Mouse (Mus musculus) heart, postnatal 10 days (tissue): ENCODE data around the gene Prss27. TPM values are rescaled to one million over a fixed set of nuclear protein-coding genes. Genes with fewer than 3 reads are reported as not detected.

Experiments
- microRNA-seq, 2 experiments: library from miRNA; unstranded; fragments of <30 nt; microRNA quantifications; one replicate each; pipeline ENCODE4 v1.2.0; 2022
- total RNA-seq, 2 experiments: library from RNA; stranded (reverse); gene quantifications; 2 replicates each; pipeline ENCODE4 v1.2.3; 2021

Prss27 gene
- total RNA-seq, 2 experiments from 2014 or later, result not detected

Small RNA genes lying within 50 kb of the gene (microRNA-seq; reads per million reads assigned to microRNA genes)
- gene Gm27700, result 0 reads per million in 2 experiments

Other genes with a start within 250 kb of the Prss27 start
- 100 to 1,000 TPM; 230 to 231 TPM for gene Srrm2, start 247.6 kb upstream of the Prss27 start, total RNA-seq
- 100 to 1,000 TPM; 379 to 407 TPM for gene Elob, start 209.0 kb upstream of the Prss27 start, total RNA-seq
- not detected for gene Prss33, start 202.1 kb upstream of the Prss27 start, total RNA-seq
- gene Prss32, start 194.3 kb upstream of the Prss27 start, total RNA-seq, result not detected
- not detected for gene Prss41, start 194.0 kb upstream of the Prss27 start, total RNA-seq
- not detected for gene Prss21, start 170.1 kb upstream of the Prss27 start, total RNA-seq
- not detected for gene Dcpp1, start 157.3 kb upstream of the Prss27 start, total RNA-seq
- not detected for gene Dcpp2, start 157.3 kb upstream of the Prss27 start, total RNA-seq
- gene Dcpp3, start 120.7 kb upstream of the Prss27 start, total RNA-seq, result not detected
- not detected for gene Sbp, start 96.5 kb upstream of the Prss27 start, total RNA-seq
- gene Sbpl, start 82.9 kb upstream of the Prss27 start, total RNA-seq, result not detected
- not detected for gene Prss30, start 57.6 kb upstream of the Prss27 start, total RNA-seq
- not detected for gene Prss22, start 40.0 kb upstream of the Prss27 start, total RNA-seq
- 10 to 100 TPM; 19.5 to 20.8 TPM for gene Kctd5, start 35.3 kb downstream of the Prss27 start, total RNA-seq
- 10 to 100 TPM; 49.4 to 52.9 TPM for gene Pdpk1, start 112.8 kb downstream of the Prss27 start, total RNA-seq
- gene Amdhd2, start 125.6 kb downstream of the Prss27 start, total RNA-seq, result 10 to 100 TPM; 20.7 to 22.8 TPM
- 100 to 1,000 TPM; 275 to 284 TPM for gene Atp6v0c, start 131.6 kb downstream of the Prss27 start, total RNA-seq
- 10 to 100 TPM in 1 of 2 experiments, 1 to 10 TPM in 1; 8.4 to 11.0 TPM for gene Tbc1d24, start 167.4 kb downstream of the Prss27 start, total RNA-seq
- 1 to 10 TPM; 1.6 to 1.7 TPM for gene Ntn3, start 171.4 kb downstream of the Prss27 start, total RNA-seq
- gene Tedc2, start 182.7 kb downstream of the Prss27 start, total RNA-seq, result 1 to 10 TPM; 3.5 to 5.0 TPM
- gene Ccnf, start 213.3 kb downstream of the Prss27 start, total RNA-seq, result 1 to 10 TPM; 6.9 to 7.7 TPM